Mouse (Mus musculus): ENCODE measurements around the gene Garem2.

DNA sequence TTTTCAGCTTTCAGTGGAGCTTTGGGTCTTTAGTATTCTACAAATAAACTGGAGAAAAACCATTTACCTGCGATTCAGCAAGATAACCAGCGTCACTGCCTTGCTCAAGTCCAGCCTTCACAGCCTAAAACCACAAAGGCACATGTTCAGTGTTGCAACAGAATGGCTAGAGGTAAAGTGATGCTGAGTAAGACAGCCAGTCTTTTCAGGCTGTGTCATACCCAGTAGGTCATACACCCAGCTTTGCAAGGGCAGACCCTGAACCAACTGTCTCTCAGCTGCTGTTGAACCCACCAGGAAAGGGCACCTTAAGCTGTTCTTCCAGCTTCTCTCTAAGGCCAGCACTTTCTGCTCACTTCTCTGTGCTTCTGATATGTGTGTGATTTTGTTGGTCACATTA is 27.2 kb downstream of the Garem2 start:
- no peak for TF ChIP-seq POLR2A (IDR thresholded peaks at IDR 0.05; ENCODE audit: borderline replicate concordance, control insufficient read depth, low read depth, low read length)
- TF ChIP-seq CTCF (IDR thresholded peaks at IDR 0.05; ENCODE audit: control insufficient read depth, insufficient read depth, low read length): no peak
